Mouse (Mus musculus): ENCODE data around the gene Olfr1371.
A peak's percentile ranks its signal among the peaks of the same experiment; 100 is the strongest.

Gene Olfr1371

DNA sequence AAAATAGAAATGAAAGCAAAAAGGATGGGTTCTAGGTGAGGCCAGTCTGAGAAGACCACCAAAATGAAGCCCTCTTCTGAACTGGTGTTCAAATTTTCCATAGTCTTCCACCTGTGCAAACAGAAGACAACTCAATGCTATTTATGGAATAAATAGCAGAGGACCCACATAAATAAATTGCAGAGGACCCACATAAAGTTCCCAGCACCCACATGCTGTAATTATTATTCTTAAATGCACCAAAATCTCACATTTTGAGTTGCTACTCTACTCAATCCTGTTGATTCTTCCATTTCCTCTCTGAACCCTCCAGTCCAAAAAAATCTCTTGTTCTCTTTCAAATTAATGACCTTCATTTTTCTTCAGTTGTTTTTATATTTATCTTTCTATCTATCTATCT, at the start of gene Olfr1371:
TSS of gene Olfr1371 (minus strand) at position 101 of the 400 bp plus-strand sequence.
- no peak for DNase-seq (ENCODE audit: low read depth, low spot score)

DNA sequence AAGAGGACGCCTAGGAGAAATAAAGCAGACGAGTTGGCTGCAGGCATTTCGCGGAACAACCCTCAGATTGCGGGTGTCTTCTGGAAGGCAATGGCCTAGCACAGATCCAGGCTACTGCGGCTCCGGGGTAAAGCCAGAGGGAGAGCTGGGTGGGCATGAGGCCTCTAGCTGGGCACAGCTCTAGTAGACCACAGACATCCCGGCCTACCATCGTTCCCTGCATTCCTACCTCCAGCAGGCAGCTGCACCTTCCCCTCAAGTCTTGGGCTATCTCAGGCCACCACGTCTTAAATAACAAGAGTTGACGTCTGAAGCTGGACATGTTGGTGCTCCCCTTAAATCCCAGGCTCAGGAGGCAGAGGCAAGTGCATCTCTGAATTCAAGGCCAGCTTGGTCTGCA, 48.6 kb upstream of the Olfr1371 start:
- no peak for DNase-seq (ENCODE audit: low read depth, low spot score)

DNA sequence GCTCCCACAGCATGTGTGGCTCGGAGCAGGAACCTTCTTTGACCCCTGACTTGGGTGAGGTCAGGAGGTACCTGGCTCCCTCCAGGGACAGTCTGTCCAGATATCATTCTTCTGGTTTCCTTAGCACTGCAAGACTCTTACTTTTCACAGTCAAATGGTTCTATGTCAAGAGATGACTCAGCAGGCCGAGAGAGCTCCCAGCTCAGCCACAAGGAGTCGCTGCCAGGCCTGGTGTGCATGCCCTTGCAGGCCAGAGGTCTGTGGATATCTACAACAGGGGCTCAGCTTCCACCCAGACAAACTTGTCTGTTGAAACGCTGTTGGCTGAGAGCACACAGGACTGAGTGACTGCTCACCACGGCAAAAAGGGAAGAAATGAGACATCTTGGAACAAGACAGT, 48.1 kb upstream of the Olfr1371 start:
- DNase-seq (ENCODE audit: low read depth, low spot score): peak; percentile 83

DNA sequence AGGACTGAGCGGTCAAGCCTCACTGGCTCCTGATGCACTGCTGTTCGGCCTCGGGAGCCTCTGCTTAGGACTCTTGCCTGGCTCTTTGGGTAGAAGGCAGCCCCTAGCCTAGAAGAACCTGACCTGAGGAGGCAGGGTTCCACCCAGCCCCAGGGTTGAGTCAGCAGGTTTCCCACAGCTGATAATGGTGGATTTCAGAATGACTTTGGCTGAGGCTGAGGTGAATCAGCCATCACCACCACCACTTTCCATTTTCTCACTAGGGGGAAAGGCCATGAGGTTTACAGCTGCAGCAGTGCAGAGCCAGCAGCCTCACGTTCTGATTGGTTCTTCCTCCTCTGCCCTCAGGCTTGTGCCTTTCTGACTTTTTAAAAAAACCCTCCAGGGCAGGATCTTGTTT, 47.1 kb upstream of the Olfr1371 start:
- DNase-seq (ENCODE audit: low read depth, low spot score): peak; percentile 52

DNA sequence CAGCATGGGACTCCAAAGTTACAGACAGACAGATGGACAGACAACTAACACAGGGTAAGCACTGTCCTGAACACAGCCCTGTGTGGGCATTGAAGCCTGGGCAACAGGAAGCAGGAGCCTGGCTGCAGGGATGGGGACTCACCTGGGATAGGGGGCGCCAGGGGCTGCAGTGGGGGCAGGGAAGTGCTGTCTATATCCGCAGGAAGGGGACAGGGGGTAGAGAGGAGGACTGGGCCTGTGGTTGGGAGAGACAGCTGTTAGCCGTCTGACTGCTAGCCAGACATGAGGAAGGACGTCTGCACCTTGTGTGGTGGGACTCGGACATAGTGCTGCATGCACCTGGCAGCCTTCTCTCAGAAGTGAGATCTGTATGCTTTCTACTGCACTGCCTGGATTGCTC, 44.9 kb upstream of the Olfr1371 start:
- DNase-seq (ENCODE audit: low read depth, low spot score): peak; percentile 6

DNA sequence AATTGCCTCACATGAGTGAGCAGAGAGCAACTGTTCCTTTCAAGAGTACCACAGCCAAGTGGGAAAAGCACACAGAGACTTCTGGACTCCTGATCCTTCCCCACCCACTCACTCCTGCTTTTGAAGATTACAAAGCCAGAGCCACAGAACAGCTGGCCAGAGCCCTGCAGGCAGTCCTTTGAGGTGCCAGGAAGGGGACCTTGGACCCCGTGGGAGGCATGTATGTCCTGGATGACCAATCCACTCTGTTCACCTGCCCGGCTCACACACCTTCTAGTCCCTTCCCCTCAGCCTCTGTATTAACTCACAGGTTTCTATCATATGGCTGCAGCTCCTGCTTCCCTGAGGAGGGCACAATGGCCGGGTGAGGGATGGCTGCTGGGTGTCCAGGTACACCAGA, 43.6 kb upstream of the Olfr1371 start:
- DNase-seq (ENCODE audit: low read depth, low spot score): no peak

DNA sequence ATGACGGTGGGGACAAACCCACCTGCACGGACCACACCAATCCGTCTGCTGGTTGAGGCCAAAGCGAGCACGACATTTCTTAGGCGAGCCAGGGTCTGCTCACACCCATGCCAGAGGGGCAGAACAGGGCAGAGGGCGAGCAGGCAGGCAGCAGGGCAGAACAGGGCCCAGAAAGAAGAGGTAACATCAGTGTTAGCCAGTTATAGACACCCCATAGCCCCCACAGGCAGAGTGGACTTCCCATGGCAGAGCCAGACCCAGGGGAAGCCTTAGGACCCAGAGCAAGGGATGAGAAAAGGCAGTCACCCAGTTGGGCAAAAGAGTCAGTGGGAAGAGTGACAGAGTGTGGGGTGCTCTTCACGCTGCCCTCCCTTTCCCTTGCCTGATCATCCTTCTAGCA, 41.3 kb upstream of the Olfr1371 start:
- no peak for DNase-seq (ENCODE audit: low read depth, low spot score)

DNA sequence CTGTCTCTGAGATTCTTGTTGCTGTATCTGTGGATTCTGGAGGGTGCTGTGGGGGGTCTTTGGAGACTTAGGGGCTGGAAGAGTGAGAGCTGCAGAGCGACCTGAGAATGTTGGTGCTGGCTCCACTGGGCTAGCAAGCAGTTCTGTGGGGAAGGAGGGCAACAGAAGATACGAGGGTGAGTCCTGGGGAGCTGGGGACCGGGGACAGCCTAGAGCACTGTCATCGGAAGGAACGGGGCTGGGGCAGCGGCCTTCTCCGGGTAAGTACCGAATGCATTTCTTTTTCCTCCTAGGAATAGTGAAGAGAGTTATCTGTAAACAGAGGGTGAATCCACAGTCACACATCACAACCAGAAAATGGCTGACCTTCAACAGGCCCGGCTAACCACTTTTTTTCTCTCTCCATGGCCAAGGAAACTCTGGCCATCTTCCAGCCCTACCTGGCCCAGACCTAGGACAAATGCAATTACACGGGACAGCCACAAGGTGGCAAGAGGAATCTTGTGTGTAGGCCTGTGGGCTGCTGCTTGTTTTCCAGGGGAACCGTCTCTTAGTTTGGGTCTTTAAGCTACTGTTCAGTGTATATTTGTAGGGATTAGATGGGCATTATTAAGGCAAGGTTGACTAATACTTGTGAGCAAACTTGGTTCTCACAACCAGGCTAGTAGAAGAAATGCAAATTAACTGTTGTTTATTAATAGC, 40.0 kb upstream of the Olfr1371 start:
- peak; percentile 73 for DNase-seq (ENCODE audit: low read depth, low spot score)

DNA sequence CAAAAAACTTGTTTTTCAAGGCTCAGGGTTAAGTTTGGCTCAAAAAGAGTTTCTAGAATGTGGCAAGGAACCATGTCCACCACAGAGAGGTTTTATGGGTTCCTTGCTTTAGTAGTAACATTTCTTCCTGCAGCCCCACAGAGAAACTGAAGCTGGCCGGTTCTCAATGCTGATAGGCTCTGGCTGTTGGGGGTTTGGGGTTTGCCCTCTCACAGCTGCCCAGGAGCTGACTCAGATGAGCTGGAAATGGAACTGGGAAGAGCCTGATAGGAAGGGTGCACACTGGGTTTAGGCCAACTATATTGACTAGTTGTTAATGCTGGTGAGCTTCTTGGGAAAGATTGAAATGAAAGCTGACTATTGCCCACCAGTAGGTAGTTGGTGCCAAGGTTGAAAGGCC, 38.9 kb upstream of the Olfr1371 start:
- no peak for DNase-seq (ENCODE audit: low read depth, low spot score)

DNA sequence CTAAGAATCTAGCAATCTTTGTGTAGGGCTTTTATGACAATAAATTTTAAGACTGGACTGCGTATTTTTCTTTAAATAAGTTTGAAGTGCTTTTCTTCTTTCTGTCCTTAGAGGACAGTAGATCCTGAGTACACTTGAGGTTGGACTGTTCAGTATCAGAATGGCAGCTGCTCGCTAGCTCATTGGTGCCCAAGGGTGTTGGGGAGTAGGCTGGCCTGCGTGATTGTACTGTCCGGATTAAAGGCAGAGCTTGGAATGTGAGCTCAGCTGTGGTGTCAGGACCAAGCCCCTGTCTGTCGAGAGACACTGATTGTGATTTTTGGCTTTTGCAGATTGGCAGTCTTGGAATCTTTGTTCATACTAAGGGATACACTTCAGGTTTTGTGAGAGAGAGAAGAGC, 38.0 kb upstream of the Olfr1371 start:
- DNase-seq (ENCODE audit: low read depth, low spot score): no peak

DNA sequence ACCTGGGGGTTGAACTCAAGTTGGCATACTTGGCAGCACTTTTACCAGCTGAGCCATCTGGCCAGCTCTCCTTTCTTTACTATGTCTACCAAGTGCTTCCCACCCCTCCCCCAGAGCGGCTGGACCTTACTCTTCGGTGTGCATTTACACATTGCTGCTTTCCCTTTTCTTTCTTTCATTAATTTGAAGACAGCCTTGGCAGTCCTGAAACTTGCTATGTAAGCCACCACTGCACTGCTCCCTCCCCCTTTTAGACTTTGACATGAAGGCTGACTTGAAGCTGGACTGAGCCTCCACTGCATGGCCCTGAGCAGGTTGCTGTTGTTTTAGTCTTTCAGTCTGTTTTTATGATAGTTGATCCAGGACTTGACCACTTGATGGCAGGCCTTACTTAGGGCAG, 35.7 kb upstream of the Olfr1371 start:
- DNase-seq (ENCODE audit: low read depth, low spot score): no peak

DNA sequence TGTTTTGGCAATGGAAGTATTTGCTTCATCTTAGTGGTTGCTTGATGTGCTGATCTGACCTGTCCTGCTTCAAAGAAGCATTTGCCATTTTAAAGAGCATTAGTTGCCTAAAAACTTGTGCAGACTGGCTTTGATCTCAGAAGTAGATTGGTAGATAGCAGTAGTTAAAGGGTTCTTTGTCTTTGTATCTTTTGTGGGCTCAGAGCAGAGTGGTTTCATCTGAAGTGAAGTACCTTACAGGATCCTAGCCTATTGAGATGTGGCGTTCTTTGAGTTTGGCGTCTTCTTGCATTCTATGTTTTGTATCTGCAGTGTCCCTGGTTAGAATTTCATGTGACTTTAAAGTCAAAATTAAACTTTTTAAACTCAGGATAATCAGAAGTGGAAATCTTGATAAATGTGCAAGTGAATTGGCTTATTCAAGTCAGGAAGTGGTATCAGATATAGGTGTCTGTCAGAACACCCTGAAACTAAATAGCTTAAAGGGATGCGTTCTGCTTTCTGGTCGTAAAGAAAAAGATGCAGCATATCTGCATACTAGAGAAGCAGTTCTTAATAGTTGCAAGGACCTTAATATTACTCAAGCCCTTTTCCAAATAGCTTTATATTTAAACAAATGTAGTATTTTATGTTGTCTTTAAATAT, 27.2 kb upstream of the Olfr1371 start:
- DNase-seq (ENCODE audit: low read depth, low spot score): peak; percentile 47

DNA sequence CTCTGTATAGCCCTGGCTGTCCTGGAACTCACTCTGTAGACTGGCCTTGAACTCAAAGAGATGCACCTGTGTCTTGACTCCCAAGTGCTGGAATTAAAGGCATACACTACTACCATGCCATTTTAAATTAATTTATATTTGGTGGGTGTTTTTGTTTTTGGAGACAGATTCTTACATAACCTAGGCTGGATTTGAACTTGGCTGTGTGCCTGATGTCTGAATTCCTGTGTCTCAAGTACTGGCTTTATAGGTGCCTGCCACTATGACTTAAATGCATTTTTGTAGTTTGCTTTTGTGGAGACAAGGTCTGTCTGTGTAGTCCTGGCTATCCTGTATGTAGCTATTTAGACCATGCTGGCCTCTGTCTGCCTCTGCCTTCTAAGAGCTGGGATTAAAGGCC, 20.7 kb upstream of the Olfr1371 start:
- DNase-seq (ENCODE audit: low read depth, low spot score): no peak

DNA sequence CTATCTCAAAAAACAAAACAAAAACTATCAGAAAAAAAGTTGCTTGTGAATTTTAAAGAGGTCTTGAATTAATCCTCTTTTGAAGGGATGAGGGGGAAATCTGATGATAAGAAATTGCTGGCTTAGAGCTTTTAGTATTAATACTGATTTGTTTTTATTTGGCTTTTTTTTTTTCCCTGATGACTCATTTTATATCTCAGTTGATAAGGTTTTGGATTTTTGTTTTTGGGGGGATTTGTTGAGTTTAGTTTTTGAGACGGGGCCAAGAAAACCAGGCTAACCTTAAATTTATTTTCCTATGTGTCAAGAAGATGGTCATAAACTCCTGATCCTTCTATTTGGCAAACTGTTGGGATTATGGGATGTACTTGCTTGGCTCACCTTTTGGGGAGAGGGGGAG, 20.1 kb upstream of the Olfr1371 start:
- no peak for DNase-seq (ENCODE audit: low read depth, low spot score)

DNA sequence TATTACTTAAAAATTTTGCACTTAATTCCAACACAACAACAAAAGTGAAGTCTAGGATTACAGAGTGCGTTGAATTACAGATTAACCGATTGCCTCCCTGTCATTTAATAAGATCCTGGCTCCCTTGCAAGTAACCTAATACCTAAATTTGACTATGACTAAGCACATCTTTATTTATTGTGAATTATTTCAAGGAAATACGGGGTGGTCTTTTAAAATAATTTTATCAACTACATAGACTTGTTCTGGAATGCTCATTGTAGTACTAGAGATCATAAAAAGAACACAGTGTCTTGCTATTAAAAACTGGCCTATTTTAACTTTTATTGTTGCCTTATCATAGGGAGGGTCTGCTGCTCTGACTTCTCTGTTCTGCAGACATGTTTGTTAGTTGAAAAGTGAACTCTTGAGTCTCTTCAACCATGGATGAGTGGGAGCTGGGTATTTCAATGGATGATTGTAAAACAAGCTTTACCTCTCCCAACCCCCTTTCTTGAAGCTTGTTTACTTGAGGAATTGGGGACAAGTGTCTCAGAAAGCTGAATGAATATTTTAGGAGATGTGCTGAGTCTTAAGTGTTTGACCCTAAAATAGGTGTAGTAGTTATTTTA, 19.4 kb upstream of the Olfr1371 start:
- no peak for DNase-seq (ENCODE audit: low read depth, low spot score)

DNA sequence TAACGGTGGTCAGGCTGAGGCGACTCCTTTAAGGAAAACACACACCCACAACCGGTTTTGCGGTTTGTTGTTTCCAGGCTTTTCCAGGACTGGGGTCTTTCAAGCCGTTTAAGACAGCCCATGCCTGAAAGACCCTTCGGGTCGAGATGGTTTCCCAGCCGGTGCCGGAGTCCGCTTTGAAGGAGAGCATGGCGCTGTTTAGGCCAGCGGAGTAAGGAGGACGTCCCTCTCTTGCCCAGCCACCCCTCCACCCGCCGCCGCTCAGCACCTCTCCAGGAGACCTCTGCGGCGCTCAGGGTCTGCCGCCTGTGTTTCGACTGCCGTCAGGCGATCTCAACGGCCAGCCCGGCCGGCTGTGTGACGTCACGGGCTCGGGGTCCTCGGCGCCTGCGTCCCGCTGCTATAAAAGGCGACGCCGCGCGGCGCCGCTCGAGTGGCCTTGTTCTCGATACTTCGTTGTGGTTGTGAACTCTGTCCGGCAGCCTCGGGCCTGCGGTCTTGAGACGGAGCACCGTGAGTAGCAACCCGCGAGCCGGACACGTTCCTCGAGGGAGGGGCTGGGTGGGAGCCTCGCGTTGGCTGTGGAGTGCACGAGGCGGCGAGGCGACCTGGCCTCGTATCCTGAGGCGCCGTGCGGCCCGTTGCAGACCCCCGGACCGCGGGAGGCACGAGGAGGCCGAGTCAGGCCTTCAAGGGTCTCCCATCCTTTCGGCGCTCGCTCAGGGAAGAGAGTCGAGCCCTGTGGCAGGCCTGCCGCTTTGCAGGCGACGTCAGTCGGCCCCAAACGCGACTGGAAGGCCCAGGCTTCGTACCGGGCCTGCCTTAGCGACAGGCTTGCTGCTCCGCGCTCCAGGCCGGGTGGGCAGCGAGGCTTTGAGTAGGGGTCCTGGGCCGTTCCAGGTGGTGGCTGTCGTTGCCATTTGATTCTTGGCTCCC, 18.1 kb upstream of the Olfr1371 start, which contains the start of gene Skp1a:
TSS of gene Skp1a (plus strand) at position 390 of the 936 bp plus-strand sequence.
- DNase-seq (ENCODE audit: low read depth, low spot score): peak; percentile 95

DNA sequence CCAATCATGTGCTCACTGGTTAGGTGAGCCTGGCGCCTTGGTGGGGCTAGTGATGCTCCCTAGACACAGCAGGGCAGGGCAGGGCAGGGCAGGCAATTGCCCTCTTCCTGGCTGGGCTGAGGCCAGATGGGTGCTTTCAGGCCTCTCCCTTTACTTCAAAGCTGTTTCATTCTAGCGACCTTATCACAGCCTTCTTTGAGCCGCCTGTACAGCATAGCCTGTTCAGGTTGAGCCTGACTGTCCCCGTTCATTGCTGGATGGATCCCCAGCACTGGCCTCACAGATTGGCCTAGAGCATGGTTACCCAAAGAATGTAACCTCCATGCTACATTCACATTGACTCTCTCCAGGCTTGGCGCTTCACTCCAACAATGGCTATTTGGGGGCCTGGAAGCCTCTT, 16.9 kb upstream of the Olfr1371 start:
- DNase-seq (ENCODE audit: low read depth, low spot score): no peak

DNA sequence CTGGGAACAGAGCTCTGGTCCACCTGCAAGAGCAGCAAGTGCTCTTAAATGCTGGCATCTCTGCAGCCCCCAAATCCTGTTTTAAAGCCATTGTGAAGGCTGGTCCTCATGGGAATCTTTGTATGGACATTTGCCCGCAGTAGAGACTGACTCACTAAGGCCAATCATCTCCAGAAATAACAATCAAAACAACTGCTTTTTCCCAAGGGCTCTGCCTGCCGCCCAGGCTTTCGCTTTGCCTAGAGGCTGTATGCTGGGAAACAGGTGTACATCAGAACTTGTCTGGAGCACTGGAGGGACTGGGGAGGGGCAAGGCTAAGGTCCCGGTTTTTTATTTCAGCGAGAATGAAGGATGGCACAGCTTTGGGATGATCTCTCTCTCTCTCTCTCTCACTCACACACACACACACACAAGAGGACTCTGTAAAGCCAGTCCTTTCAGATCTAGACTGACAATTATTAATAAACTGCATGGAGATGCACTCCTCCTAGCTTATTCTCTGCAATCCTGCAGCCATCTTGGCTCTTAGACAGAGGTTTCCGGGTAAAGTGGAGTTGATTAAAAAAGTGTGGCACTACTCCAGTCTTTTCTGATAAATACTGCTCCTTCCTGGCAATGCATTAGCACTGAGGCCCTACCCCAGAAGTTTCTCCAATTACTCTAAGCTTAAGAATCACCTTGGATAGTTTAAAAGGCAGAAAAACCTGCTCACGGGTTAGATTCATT, 15.1 kb upstream of the Olfr1371 start:
- DNase-seq (ENCODE audit: low read depth, low spot score): no peak

DNA sequence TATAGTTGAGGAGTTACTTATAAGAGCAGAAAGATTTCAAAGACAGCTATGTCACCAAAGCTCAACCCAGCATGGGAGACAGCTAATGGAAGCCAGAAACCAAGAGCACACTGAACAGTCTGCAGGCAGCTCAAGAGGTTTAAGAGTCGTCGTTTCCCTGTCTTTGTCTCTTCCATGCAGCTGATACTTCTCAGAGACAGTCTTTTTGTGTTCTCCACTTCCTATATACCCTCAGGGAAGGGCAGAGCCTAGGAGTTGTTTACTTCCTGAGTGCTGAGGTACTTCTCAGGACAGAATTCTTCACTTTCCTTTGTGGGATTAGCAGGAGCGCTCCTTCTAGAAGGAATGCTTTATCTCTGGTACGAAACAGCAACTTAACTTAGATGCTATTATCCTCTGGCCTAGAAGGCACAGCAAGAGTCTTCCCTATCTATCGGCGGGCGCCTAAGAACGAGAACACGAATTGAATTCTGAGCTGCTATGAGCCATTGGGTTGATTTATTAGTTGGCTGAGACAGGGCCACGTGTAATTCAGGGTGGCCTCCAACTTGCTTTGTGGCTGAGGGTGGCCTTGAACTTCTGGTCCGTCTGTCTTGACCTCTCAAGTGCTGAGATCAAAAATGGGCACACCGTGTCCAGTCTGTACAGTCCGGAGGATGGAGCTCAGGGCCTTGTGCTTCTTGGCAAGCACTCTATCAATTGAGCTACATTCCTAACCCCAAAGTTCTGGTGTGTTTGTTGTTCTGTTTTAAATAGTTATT, 13.9 kb upstream of the Olfr1371 start:
- no peak for DNase-seq (ENCODE audit: low read depth, low spot score)

DNA sequence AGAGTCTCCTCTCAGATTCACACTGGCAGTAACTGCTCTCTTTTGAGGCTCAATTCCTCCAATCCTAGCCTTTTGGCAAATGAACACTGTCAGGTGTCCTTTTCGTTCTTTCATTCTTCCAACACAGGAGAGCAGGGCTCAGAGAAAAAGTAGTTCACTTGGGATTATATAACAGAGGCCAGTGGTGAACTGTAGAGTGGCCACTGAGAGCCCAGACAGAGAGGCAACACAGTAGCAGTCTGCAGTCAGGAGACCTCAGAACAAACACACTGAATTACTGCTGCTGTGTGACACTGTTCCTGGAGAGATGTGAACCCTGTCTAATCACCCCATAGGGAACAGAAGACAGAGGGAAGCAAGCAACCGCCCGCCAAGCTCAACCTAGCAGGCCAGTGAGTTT, 13.3 kb upstream of the Olfr1371 start:
- no peak for DNase-seq (ENCODE audit: low read depth, low spot score)
